Mouse (Mus musculus): Measurements from ENCODE around the gene Tmem229b. TPM values are rescaled to one million over a fixed set of nuclear protein-coding genes. Genes with fewer than 3 reads are reported as not detected.

Tmem229b gene
- total RNA-seq (2021): 1 to 10 TPM; 4.6 to 8.6 TPM
- long read RNA-seq, experiment 1, partial matches to known transcripts: 0 of 9 reads
- long read RNA-seq, experiment 1, other reads (novel, unspliced or antisense): 8 of 9 reads
- long read RNA-seq, experiment 2, partial matches to known transcripts: 0 of 2 reads
- long read RNA-seq, experiment 2, other reads (novel, unspliced or antisense): 2 of 2 reads

GRCm38 (mm10) chr12:79007126-79007753 is at the start of gene Tmem229b:
Tmem229b (minus strand) TSS chr12:79007627.
- TF ChIP-seq CTCF (IDR thresholded peaks at IDR 0.05): no peak
- Histone ChIP-seq H3K4me3 (peak within 1 kb of the TSS; percentile 84), H3K27ac (peak within 1 kb of the TSS; percentile 83)
- intact Hi-C loops (cut with DNase I): loop anchor here (5.0 kb wide), 1 partner anchor 90 kb away; no protein-coding TSS in a partner anchor
- DNase-seq: peak; percentile 65

- intact Hi-C loops (cut with DNase I): no loop called here
- Histone ChIP-seq H3K27ac (no peak overlapping the region), H3K4me3 (no peak overlapping the region)
- no peak for TF ChIP-seq CTCF (IDR thresholded peaks at IDR 0.05)
- no peak for DNase-seq
Measured at GRCm38 (mm10) chr12:79055276-79055675, 47.8 kb upstream of the Tmem229b start.

GRCm38 (mm10) chr12:79052073-79052472 is 44.6 kb upstream of the Tmem229b start:
- DNase-seq: no peak
- TF ChIP-seq CTCF (IDR thresholded peaks at IDR 0.05): no peak
- H3K4me3 ChIP-seq: no peak overlapping the region
- intact Hi-C loops (cut with DNase I): no loop called here
- no peak overlapping the region for H3K27ac ChIP-seq

- no peak overlapping the region for H3K27ac ChIP-seq
- TF ChIP-seq CTCF (IDR thresholded peaks at IDR 0.05): no peak
- no peak overlapping the region for H3K4me3 ChIP-seq
- peak; percentile 37 for DNase-seq
- intact Hi-C loops (cut with DNase I): no loop called here
Measured at GRCm38 (mm10) chr12:79050545-79051212, 43.3 kb upstream of the Tmem229b start.

GRCm38 (mm10) chr12:79049807-79050206 is 42.4 kb upstream of the Tmem229b start:
- TF ChIP-seq CTCF (IDR thresholded peaks at IDR 0.05): no peak
- Histone ChIP-seq H3K4me3 (no peak overlapping the region), H3K27ac (no peak overlapping the region)
- intact Hi-C loops (cut with DNase I): no loop called here
- DNase-seq: peak; percentile 50

- no peak for TF ChIP-seq CTCF (IDR thresholded peaks at IDR 0.05)
- intact Hi-C loops (cut with DNase I): no loop called here
- Histone ChIP-seq H3K27ac (no peak overlapping the region), H3K4me3 (no peak overlapping the region)
- DNase-seq: no peak
Measured at GRCm38 (mm10) chr12:79048898-79049297, 41.5 kb upstream of the Tmem229b start.

- Histone ChIP-seq H3K27ac (no peak overlapping the region), H3K4me3 (no peak overlapping the region)
- intact Hi-C loops (cut with DNase I): no loop called here
- DNase-seq: no peak
- TF ChIP-seq CTCF (IDR thresholded peaks at IDR 0.05): no peak
Measured at GRCm38 (mm10) chr12:79047203-79047602, 39.8 kb upstream of the Tmem229b start.

- DNase-seq: no peak
- intact Hi-C loops (cut with DNase I): no loop called here
- no peak for TF ChIP-seq CTCF (IDR thresholded peaks at IDR 0.05)
- H3K4me3 ChIP-seq: no peak overlapping the region
- H3K27ac ChIP-seq: no peak overlapping the region
Measured at GRCm38 (mm10) chr12:79046171-79046570, 38.7 kb upstream of the Tmem229b start.

- Histone ChIP-seq H3K27ac (peak overlapping the region; percentile 71), H3K4me3 (no peak overlapping the region)
- peak; percentile 84 for DNase-seq
- intact Hi-C loops (cut with DNase I): no loop called here
- no peak for TF ChIP-seq CTCF (IDR thresholded peaks at IDR 0.05)
Measured at GRCm38 (mm10) chr12:79044668-79045067, 37.2 kb upstream of the Tmem229b start.

- no peak for TF ChIP-seq CTCF (IDR thresholded peaks at IDR 0.05)
- H3K4me3 ChIP-seq: no peak overlapping the region
- peak overlapping the region; percentile 12; the same call in 1 of the 2 replicates for H3K27ac ChIP-seq
- no peak for DNase-seq
- intact Hi-C loops (cut with DNase I): no loop called here
Measured at GRCm38 (mm10) chr12:79041436-79041835, 34.0 kb upstream of the Tmem229b start.

- Histone ChIP-seq H3K27ac (no peak overlapping the region), H3K4me3 (no peak overlapping the region)
- DNase-seq: no peak
- no peak for TF ChIP-seq CTCF (IDR thresholded peaks at IDR 0.05)
- intact Hi-C loops (cut with DNase I): no loop called here
Measured at GRCm38 (mm10) chr12:79040201-79040827, 32.9 kb upstream of the Tmem229b start.

GRCm38 (mm10) chr12:79039708-79040107 is 32.3 kb upstream of the Tmem229b start:
- DNase-seq: no peak
- TF ChIP-seq CTCF (IDR thresholded peaks at IDR 0.05): no peak
- Histone ChIP-seq H3K4me3 (no peak overlapping the region), H3K27ac (no peak overlapping the region)
- intact Hi-C loops (cut with DNase I): no loop called here

- no peak for DNase-seq
- Histone ChIP-seq H3K27ac (no peak overlapping the region), H3K4me3 (no peak overlapping the region)
- intact Hi-C loops (cut with DNase I): no loop called here
- no peak for TF ChIP-seq CTCF (IDR thresholded peaks at IDR 0.05)
Measured at GRCm38 (mm10) chr12:79035349-79035748, 27.9 kb upstream of the Tmem229b start.
